Mouse (Mus musculus) kidney, adult 2 months (tissue): ENCODE results near the gene Nes. TPM values are rescaled to one million over a fixed set of nuclear protein-coding genes. Genes with fewer than 3 reads are reported as not detected.

ENCODE experiments used
- DNase-seq: peaks from one replicate; pipeline ENCODE4 v3.0.0; 2021
- H3K27ac ChIP-seq: fragments of 200-500 bp; 2 replicates; pipeline ENCODE4 v1.5.1; 2012; ENCODE audit warnings: low read depth, low read length, control low read depth, inconsistent platforms; ENCODE audit not compliant: insufficient read depth
- H3K27me3 ChIP-seq: fragments of 200-500 bp; replicated peaks from 2 replicates; pipeline ENCODE4 v1.6.1; 2012; ENCODE audit warnings: mild to moderate bottlenecking, moderate library complexity, low read length, inconsistent platforms; ENCODE audit not compliant: control insufficient read depth, insufficient read depth
- H3K36me3 ChIP-seq: fragments of 200-500 bp; 2 replicates; pipeline ENCODE4 v1.6.1; 2012; ENCODE audit warnings: mild to moderate bottlenecking, moderate library complexity, low read length, inconsistent platforms; ENCODE audit not compliant: control insufficient read depth, insufficient read depth
- H3K4me1 ChIP-seq: fragments of 200-500 bp; 2 replicates; pipeline ENCODE4 v1.6.1; 2011; ENCODE audit warnings: low read length; ENCODE audit not compliant: control insufficient read depth, insufficient read depth
- H3K4me3 ChIP-seq: fragments of 200-500 bp; 2 replicates; pipeline ENCODE4 v1.5.1; 2011; ENCODE audit warnings: mild to moderate bottlenecking, low read depth, low read length, control low read depth; ENCODE audit not compliant: insufficient read depth
- CTCF ChIP-seq: fragments of 200-500 bp; conservative IDR thresholded peaks from 2 replicates; pipeline ENCODE4 v1.5.1; 2011; ENCODE audit warnings: low read depth, mild to moderate bottlenecking, control low read depth, low read length, moderate library complexity, mixed read lengths; ENCODE audit not compliant: insufficient read depth, insufficient read length
- POLR2A ChIP-seq: fragments of 200-500 bp; IDR thresholded peaks from one replicate; pipeline ENCODE4 v1.6.1; 2011; ENCODE audit warnings: low read depth, low read length, control low read depth
- WGBS: fragments of 180-500 bp; shearing (Covaris S2); methylation state at CpG from one replicate; pipeline ENCODE4 v1.1.7; 2018; 5-methylcytosine and 5-hydroxymethylcytosine counted together
- polyA plus RNA-seq: library from polyadenylated mRNA; depleted of rRNA; stranded (reverse); fragments of >200 nt; gene quantifications from 2 replicates; pipeline ENCODE4 v1.2.3, GENCODE M21; 2012

Gene Nes
- polyA plus RNA-seq, 1 experiment: 7.5 TPM

DNA sequence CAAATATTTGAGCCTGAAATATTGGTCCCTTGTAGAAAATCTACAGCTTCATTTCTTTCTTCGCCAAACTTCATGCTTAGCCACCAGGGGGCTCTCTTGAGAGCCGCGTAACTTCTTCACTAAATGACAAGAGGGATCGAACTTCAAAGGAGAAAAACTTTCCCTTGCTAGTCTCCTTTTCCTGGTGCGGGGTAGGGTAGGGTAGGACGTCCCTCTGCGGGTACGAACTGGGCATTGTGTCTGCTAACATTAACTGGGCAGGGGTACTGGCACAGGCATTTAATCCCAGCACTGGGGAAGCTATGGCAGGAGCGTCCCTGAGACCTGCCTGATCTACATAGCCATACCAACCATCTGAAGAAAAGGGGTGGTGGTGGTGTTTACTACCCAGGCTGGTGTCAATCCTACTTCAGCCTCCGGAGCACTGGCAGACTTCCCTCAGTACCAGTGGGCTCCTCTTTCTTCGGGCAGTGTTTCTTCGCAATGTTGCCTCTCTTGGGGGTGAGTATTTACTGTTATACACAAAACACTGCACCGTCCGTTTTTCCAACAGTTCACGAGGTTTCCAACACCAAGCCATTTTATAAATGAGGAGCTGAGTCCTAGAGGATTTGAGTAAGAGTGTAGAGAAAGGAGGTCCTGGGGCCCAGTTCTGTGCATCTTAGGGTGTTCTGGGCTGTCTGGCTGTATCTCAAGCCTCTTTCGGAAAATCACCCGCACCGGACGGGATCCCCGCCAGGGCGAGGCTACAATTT is 517 bp upstream of the Nes start:
- WGBS: 1% methylated on average over 21 of the region's 21 CpGs
- H3K27ac ChIP-seq: no peak overlapping the region
- peak overlapping the region; percentile 57 for H3K4me3 ChIP-seq
- H3K36me3 ChIP-seq: no peaks in the 10 kb centered on the region
- TF ChIP-seq POLR2A (no peak), CTCF (peak; percentile 56)
- peak; percentile 73 for DNase-seq
- H3K27me3 ChIP-seq: no peaks in the 10 kb centered on the region
- no peaks in the 10 kb centered on the region for H3K4me1 ChIP-seq

DNA sequence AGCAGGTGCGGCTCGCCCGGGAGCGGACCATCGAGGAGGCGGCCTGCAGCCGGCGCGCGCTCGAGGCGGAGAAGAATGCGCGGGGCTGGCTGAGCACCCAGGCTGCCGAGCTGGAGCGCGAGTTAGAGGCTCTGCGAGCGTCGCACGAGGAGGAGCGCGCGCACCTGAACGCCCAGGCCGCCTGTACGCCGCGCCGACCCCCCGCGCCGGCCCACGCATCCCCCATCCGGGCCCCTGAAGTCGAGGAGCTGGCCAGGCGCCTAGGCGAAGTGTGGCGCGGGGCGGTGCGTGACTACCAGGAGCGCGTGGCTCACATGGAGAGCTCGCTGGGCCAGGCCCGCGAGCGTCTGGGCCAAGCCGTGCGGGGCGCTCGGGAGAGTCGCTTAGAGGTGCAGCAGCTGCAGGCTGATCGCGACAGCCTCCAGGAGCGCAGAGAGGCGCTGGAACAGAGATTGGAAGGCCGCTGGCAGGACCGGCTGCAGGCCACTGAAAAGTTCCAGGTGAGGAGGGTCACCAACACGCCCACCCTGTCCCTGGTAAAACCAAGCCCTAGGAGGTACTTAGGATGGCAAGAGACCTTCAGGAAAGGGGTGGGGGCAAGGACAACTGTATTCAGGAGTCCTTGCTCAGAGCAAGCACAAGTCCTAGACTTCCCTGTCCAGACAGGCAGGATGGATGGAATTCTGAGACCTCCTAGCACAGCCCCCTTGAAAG is 768 bp downstream of the Nes start:
- Histone ChIP-seq H3K4me1 (no peaks in the 10 kb centered on the region), H3K36me3 (no peaks in the 10 kb centered on the region), H3K4me3 (peak overlapping the region; percentile 57), H3K27ac (0 out of 2 replicates have a peak overlapping the region, but pooled peaks have one; percentile 58), H3K27me3 (no peaks in the 10 kb centered on the region)
- no peak for DNase-seq
- TF ChIP-seq CTCF: no peak
- no peak for TF ChIP-seq POLR2A
- WGBS: under 1% methylated on average over 59 of the region's 60 CpGs

DNA sequence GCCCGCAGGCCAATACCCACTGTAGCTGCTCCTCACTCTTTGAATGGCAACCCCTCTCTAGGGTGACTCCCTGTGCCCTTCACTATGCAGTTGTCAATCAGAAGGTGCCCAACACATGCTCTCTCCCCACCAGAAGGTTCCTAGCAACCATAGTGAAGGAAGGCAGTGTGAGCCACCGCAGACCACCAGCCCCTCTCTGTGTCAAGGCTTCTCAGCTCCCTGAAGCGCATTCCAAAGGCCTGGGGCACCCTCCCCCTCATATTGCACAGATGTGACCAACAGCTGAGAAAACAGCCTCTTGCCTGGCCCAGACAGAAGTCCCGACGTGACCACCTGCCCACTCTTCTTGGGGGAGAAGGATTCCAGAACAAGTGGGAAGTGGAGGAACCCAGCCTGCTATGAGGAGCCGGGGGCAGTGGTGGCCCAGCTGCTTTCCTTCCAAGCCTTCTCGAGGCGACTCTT is 1.4 kb downstream of the Nes start:
- peak overlapping the region; percentile 57 for H3K4me3 ChIP-seq
- WGBS: 26% methylated on average over 8 of the region's 8 CpGs
- no peaks in the 10 kb centered on the region for H3K27me3 ChIP-seq
- TF ChIP-seq CTCF: no peak
- no peak for TF ChIP-seq POLR2A
- no peaks in the 10 kb centered on the region for H3K4me1 ChIP-seq
- DNase-seq: no peak
- no peaks in the 10 kb centered on the region for H3K36me3 ChIP-seq
- H3K27ac ChIP-seq: no peak overlapping the region

DNA sequence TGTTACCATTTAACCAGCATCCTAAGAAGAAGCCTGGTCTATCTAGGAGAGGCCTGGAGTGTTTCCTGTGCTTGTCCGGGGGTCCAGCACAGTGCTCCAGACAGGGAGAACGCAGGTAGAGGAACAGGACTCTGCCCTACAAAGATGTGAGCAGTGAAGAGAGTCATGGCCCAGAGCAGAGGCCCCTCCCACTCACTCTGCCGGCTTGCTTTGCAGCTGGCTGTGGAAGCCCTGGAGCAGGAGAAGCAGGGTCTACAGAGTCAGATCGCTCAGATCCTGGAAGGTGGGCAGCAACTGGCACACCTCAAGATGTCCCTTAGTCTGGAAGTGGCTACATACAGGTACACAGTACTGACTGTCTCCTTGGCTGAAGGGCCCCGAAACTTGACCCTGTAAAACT is 1.9 kb downstream of the Nes start:
- Histone ChIP-seq H3K27ac (no peak overlapping the region), H3K4me3 (peak overlapping the region; percentile 57), H3K4me1 (no peaks in the 10 kb centered on the region), H3K27me3 (no peaks in the 10 kb centered on the region), H3K36me3 (no peaks in the 10 kb centered on the region)
- TF ChIP-seq CTCF (no peak), POLR2A (no peak)
- 35% methylated on average over 5 of the region's 5 CpGs for WGBS
- DNase-seq: no peak

DNA sequence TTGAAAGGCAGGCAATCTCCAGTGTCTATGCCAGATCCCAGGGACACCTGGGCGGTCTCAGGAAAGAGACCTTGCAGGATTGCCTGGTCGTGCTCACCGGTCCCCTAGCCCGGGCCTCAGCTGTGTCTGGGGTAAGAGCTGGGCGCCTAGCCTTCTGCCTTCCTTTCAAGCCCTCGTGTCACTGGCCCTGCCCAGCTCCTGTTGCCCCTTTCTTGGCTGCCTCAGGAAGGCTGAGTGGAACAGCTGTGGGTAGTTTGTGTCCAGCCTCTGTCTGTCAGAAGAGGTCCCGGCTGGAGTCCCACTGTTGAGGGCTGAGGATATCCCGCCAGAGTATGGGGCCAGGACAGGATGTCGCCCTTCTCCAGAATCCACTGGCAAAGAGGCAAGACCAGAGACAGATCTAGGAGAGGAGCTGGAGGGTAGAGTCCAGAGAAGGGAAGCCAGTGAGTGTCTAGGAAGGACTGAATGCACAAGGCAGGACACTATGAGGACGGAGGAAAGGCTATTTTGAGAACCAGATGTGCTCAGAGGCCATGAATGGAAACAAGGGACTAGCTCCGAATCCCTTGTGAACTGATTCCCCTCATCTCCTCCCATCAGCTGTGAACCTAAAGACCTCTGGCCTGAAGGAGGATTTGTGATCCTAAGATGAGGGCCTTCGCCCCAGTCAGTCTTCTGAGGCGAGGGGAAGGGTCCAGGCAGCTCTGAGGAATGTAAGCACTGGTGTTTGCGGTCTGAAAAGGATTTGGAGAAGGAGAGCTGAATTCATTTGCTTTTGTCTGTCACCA is 2.9 kb downstream of the Nes start:
- Histone ChIP-seq H3K4me1 (no peaks in the 10 kb centered on the region), H3K27ac (no peak overlapping the region), H3K36me3 (no peaks in the 10 kb centered on the region), H3K4me3 (no peak overlapping the region; the same call in 1 of the 2 replicates), H3K27me3 (no peaks in the 10 kb centered on the region)
- WGBS: 64% methylated on average over 14 of the region's 14 CpGs
- no peak for TF ChIP-seq POLR2A
- no peak for TF ChIP-seq CTCF
- no peak for DNase-seq

DNA sequence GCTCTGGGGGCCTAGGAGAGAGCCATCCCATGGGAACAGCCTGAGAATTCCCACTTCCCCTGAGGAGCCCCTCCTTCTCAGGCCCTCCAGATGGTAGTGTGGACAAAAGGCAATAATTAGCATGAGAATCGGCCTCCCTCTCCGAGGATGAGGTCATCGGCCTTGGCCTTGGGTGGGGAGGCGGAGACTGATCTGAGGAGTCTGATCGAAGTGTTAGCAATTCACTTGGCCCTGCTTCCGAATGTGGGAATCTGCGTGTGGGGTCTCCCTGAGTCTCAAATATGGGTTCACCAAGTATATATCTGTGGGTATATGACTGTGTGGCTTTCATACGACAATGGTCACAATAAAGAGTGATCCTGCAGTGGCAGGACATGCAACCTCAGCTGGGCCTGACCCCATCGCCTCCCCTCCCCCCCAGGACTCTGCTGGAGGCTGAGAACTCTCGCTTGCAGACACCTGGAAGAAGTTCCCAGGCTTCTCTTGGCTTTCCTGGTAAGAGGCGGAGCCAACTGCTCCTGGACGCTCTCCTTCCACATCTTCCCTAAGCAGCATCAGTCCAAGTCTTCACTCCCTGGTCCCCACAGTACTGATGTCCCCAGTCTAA is 3.6 kb downstream of the Nes start:
- 50% methylated on average over 12 of the region's 12 CpGs for WGBS
- H3K27ac ChIP-seq: no peak overlapping the region
- TF ChIP-seq CTCF (no peak), POLR2A (no peak)
- H3K4me3 ChIP-seq: no peak overlapping the region
- no peaks in the 10 kb centered on the region for H3K36me3 ChIP-seq
- no peak for DNase-seq
- no peaks in the 10 kb centered on the region for H3K27me3 ChIP-seq
- H3K4me1 ChIP-seq: no peaks in the 10 kb centered on the region
